Mouse (Mus musculus) liver, adult 2 months (tissue): ENCODE data around the gene Caly.

Experiments
- CTCF ChIP-seq: fragments of 200-500 bp; IDR thresholded peaks from 2 replicates; pipeline ENCODE4 v1.5.1; 2011; ENCODE audit warnings: low read depth, low read length, control low read depth
- POLR2A ChIP-seq: fragments of 200-500 bp; IDR thresholded peaks from 2 replicates; pipeline ENCODE4 v1.6.1; 2011; ENCODE audit warnings: low read length, control low read depth; ENCODE audit not compliant: insufficient read depth; ENCODE audit errors: extremely low read depth

GRCm38 (mm10) chr7:140080503-140081156 lies 1.7 kb downstream of the Caly start:
- TF ChIP-seq CTCF (no peak), POLR2A (no peak)
